Mouse (Mus musculus) cerebellum, adult (tissue): ENCODE data around the gene Nos2.
"Not testable (repeated sequence)": the region's sequence is repeated elsewhere in the genome, so short reads cannot be mapped to it uniquely, and the experiment has no call there.

Experiments used
- ATAC-seq: cut with Nextera tagmentation; 2 replicates; pipeline ENCODE4 v1.9.2; 2017; ENCODE audit warnings: mild to moderate bottlenecking, moderate library complexity, mixed read lengths; ENCODE audit not compliant: insufficient number of reproducible peaks, low FRiP score, low TSS enrichment

Gene Nos2

DNA sequence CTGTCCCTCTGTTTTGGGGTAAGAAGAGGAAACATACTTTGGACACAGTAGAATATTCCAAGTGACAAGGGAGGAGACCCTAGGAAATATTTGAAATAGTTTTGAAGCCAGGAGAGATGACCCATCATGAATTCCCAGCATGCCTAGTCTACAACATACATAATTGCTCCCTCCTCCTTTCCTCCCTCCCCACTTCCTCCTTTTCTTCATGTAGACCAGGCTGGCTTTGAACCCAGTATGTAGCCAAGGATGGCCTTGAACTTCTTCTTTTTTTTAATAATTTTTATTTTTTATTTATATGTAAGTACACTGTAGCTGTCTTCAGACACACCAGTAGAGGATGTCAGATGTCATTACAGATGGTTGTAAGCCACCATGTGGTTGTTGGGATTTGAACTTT is 64.9 kb downstream of the Nos2 start:
- no peak for ATAC-seq

DNA sequence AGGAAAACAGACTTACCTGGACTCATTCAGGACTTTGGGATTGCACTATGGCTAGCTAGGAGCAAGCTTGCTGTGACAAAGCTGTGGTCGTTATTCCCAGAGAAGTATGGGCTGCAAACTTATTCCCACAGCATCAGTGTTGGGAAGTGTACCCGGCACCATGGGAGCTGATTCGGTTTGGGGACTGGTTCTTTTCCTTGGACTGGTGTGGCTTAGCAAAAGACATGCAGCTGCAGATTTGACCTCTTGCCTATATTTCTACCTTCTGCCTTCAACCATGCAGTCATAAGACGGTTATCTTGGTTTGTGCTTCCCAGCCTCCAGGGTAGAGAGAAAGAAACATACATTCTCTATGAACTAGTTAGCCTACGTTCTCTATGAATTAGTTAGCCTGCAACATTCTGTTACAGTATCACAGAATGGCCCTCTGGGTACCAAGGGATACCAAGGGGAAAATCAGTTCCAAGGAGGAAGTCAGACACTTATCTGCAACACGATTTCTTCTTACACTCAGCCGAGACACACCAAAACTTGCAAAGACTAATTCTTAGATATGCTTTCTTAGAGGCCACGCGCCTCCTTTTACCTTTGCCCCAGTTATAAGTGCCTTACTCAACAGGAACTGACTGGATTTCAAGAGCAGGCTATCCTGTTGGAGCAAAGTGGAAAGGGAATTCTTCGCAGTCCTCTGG is 65.9 kb downstream of the Nos2 start:
- no peak for ATAC-seq

DNA sequence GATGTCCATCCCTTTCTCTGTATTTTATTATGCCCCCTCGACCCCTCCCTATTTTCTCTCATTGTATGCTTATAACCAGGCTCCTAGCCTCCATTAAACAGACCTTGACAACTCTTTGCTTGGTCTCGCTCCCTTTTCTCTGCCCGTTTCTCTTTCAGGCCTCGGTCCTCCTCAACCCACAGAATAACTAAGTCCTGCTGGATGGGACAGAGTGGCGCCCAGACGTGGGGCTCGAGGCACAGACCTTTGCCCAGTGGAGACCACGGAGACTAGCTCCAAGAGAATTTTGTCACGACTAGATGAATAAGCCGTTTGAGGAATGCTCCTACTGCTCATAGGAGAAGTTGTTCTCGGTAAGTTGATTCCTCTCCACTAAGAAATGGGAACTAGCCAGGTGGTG is 68.6 kb downstream of the Nos2 start:
- not testable (repeated sequence) for ATAC-seq

DNA sequence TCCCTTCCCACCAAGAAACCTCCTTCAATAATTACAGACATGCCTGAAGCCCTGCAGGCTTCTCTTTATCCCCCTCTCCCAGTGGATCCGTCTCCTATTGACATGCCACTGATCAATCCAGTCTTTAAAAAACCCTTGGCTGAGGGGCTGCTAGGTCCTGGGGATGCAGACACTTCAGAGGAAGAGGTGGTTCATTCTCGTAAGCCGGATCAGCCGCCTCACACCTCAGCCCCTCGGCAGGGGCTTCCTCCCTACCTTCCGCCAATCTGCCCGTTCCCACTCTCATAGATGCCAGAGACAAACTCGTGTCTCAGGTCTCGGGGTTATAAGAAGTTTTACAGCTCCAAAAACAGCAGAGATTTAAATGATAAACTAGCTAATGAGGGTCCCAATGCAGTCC is 69.5 kb downstream of the Nos2 start:
- ATAC-seq: no peak

DNA sequence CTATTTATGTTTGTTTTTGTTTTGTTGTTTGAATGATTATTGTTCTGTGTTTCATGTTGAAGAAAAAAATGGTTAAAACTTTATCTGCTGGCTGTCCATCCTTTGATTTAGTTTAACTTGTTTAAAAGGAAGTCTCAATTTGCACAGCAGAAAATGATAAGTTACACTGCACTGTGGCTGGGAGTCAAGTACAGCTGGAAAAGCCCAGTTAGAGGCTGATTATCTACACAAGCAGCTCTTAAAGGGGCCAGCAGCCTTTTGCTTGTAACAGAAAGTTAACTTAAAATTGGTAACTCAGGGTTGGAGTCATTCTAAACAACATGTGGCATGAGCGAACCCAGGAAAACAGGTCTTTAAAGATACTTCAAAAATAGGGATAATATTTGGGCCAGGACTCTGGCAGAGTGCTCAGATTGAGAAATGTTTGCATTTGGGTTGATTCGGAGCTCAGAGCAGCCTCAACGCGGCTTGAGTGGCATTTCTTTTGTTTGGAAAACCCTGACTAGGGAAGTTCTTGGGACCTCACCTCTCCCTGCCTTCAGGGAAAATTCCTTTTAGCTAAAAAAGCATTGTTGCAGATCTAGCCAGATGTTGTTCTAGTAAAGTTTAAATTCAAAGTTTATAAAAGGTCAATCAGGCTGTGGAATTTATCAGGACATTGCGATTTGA is 70.4 kb downstream of the Nos2 start:
- not testable (repeated sequence) for ATAC-seq

DNA sequence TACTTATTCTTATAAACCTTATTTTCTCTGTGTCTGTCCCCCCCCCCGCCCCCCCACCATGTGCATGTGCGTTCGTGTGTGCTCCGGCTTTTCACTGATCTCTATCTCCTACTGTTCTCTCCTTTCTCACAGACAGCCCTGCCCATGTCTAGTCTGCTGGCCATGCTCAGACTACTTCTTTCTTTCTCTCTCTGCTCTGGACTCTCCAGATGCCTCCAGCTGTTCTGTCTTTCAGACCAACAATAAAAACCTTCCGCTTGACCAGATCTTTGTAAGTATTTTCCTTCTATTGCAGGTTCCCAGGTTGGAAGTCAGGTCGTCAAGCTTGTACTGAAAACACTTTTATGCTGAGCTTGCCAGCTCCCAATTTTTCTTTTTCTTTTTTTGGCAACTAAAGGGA is 78.5 kb downstream of the Nos2 start:
- ATAC-seq: no peak

DNA sequence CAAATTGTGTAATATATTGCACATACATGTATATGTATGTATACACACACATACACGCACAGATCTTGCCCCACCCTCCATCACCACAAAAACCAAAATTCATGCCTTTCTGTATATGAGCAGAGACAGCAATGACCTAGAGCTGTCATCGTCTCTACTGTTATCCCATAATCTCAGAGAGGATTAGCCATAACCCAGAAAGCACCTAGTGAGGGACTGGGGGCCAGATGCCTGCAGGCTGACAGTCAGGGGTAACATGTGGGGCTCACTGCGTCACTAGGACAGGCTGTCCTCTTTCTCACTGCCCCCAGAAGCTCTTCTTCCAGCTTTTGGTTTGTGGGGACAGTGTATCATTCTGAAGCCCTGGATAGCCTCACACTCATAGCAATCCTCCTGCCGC is 81.3 kb downstream of the Nos2 start:
- ATAC-seq: no peak

DNA sequence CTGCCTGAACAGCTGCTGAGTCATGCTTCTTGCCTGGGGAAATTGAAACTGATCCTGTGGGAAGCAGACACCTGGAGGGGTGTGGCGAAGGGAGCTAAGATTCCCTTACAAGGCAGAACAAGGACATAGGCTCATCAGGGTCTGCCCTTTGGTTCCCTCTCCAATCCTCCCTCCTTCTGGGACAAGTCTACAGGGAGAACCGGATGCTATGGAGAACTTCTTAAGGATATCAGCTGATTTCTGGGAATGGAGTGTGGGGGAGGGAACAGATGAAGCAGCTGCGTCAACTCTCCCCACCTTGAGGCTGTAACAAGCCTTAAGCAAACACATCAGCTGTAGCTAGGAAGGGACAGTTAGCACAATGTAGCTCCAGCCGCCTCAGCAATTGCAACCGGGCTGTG is 82.0 kb downstream of the Nos2 start:
- ATAC-seq: no peak

DNA sequence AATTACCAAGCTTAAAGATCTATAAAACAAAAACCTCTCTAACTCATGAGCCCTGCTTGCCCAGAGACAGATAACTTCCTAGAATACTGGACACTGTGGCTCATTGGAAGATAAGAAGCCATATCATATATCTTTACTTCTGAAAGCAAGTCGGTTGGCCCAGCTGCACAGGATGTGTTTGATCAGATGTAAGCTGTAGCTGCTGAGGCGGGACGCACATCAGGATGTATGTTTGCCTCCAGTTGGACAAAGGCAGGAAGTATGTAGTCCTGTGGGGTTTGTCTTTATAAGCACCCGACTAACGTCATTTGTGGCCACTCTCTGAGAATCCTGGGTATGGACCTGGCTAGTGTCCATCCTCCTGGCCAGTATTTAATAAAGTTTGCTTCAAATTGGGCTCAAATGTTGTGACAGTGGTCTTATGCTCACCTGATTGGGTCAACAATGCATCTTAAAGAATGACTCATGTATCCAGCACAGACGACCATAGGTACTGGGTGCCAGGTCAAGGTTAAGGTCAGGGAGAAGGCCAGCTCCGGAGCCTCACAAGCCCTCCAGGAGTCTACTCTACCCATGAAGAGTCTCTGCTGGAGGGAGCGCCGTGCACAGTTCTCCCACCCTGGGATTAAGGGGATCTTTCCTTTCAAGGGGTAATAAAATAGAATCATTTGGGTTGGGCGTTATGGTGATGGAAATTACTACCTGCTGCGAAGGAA is 82.6 kb downstream of the Nos2 start:
- ATAC-seq: no peak

DNA sequence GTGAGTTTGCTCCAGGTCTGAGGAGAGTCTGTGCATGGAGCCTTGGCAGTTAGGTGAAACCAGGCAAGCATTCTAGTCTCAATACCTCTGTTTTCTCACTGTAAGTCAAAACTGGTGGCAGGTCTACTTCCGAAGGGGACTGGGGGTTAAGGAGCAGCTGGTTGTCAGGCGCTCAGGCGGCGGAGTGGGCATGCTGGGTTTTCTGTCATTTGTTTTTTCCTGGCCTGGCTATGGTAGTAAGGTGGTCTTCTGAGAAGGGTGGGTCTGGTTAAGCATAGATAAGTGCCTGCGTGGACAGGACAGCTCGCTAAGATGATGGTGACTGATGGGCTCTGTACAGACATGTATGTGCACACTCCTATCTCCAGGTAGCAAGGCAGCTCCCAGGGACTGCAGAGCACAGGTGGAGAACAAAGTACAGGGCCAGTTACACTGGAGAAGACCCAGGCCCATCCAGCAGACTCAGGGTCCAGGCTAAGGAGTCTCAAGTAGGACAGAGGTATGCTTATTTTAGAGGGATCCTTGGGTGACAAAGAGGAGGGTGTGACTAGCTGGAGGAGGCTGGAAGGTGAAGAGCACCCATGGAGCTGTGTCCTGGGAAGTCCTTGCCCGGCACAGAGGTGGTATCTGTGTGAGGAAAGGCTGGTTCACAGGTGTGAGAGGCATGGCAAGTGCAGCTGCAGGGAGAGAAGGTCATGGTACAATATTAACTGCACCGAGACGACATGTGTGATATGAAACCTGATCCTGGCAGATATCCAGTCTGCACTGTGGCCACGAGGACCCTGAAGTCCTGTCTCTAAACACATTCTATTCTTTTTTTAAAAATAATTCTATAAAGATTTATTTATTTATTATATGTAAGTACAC is 83.4 kb downstream of the Nos2 start:
- no peak for ATAC-seq

DNA sequence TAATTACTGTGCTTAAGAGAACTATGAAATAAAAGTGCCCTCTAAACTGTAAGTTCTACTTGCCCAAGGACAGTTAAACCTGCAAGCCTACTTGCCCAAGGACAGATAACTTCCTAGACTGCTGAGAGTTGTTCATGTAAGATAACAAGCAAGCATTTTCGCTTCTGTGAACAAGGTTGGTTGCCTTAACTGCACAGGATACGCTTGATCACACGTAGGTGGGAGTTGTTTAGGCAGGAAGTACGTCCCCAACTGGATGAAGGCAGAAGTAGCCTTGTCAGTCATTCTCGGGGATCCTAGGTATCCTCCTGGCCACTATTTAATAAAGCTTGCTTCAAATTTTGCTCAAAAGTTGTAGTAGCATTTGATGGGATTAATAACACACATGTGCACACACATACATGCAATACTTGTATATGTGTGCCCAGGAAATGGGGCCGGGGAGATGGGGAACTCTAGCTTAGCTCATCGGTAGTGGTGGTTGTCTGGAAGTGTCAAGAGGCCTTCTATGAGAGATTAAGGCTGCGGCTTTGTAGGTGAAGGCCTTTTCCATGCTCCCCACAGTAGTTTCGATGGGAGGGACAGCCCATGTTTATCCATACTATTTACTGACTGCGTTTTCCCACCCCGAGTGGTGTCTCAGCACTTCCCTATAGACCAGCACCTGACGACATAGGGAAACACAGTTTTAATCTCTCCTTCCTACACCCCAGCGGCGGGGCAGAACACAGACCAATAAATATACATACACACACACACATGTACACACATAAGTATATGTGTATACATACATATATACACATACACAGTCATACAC is 85.2 kb downstream of the Nos2 start:
- no peak for ATAC-seq

DNA sequence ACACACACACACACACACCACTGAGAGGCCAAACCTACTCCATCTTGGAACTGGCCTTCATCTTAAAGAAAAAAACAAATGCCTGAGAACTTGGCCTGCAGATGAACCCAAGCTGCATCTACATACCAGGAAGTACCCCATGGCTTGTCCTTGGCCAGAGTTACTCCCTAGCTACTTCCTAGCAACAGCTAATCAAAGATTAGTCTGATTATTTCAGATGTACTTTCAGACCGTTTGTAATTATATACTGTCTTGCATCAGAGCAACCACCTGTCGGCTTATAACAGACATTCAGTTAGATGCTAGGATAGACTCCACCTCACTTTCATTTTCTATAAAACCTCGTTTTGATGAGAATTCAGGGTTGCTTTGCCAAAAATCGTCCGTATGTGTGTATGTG is 85.8 kb downstream of the Nos2 start:
- no peak for ATAC-seq

DNA sequence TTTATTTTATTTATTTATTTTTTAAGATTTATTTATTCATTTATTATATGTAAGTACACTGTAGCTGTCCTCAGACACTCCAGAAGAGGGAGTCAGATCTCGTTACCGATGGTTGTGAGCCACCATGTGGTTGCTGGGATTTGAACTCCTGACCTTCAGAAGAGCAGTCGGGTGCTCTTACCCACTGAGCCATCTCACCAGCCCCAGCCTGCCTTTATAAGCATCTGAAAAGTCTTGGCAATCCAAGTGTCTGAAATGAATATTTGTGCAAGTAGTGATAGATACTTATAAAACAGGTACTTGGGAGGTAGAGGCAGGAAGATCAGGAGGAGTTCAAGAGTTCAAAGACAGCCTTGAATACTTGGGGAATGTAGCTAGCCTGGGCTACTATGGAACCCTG is 86.8 kb downstream of the Nos2 start:
- not testable (repeated sequence) for ATAC-seq

DNA sequence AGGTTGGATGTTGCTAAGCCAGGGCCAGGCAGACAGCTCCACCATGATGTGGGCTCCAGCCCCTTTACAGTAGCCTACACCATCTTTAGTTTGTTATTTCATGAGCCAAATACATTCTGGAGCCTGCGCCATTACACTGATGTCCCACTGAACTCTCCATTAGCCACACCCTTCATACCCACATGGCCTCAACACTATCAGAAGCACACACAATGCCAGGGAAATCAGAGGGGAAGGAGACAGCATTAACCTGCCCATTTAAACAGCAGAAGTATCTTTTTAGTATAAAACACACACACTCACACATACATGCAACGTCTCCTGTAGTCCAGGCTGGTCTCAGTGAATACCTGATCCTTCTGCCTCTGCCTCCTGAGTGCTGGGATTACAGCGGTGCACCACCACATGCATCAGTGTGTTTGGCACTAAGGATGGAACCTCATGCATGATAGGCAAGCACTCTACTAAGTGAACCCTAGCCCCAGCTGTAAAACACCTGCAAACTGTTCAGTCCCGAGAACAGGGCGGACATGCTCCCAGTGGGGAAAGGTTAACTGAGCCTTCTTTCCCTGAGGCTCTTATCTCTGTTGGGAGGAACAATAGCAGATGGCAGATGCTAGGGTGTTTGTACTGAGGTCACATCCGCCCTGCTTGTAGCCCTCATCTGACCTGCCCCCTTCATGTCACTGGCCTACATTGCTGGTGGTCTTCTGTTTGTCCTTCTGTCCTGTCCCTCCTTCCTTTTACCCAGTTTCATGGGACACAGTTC is 87.6 kb downstream of the Nos2 start:
- no peak for ATAC-seq

DNA sequence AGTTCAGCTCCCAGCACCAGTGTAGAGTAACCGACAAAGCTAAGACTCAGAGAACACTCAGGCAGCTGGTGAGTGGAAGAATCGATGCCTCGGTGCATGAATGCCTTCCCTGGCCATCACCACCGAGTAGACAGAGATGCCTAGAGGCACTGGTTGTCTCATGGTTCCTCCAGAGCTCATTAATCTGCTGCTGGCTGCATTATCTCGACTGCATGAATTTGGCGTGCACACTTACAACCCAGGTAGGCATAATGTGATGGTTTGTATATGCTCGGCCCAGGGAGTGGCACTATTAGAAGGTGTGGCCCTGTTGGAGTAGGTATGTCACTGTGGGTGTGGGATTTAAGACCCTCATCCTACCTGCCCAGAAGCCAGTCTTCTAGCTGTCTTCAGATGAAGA is 88.3 kb downstream of the Nos2 start:
- no peak for ATAC-seq
